Mouse (Mus musculus) embryonic fibroblast, embryonic 13.5 days (primary cell): ENCODE results near the gene D630045J12Rik.

ENCODE experiments used
- CTCF ChIP-seq: IDR thresholded peaks from 2 replicates; pipeline ENCODE4 v1.5.1; 2011; ENCODE audit warnings: mild to moderate bottlenecking, control low read depth, low read length, moderate library complexity, borderline replicate concordance; ENCODE audit not compliant: insufficient read depth
- POLR2A ChIP-seq: IDR thresholded peaks from 2 replicates; pipeline ENCODE4 v1.6.1; 2011; ENCODE audit warnings: low read depth, mild to moderate bottlenecking, control low read depth, low read length, moderate library complexity

GRCm38 (mm10) chr6:38224079-38224478 is 29.7 kb downstream of the D630045J12Rik start:
- no peak for TF ChIP-seq POLR2A
- TF ChIP-seq CTCF = no peak
